Mouse (Mus musculus) gonadal fat pad, adult 2 months (tissue): ENCODE results near the gene Ssc5d. TPM values are rescaled to one million over a fixed set of nuclear protein-coding genes. Genes with fewer than 3 reads are reported as not detected.

ENCODE experiments used
- DNase-seq: peaks from one replicate; pipeline ENCODE4 v3.0.0-alpha.2; 2012; ENCODE audit warnings: low read depth
- polyA plus RNA-seq: library from polyadenylated mRNA; depleted of rRNA; stranded (reverse); fragments of >200 nt; gene quantifications from 2 replicates; pipeline ENCODE4 v1.2.3, GENCODE M21; 2012; rRNA removed

The Ssc5d gene
- polyA plus RNA-seq, 1 experiment, result 8.5 TPM

GRCm38 (mm10) chr7:4948386-4948785 is 22.8 kb downstream of the Ssc5d start:
- no peak for DNase-seq

GRCm38 (mm10) chr7:4950561-4951342 is 25.2 kb downstream of the Ssc5d start:
- no peak for DNase-seq

- DNase-seq, result no peak
These were observed 28.3 kb downstream of the Ssc5d start for GRCm38 (mm10) chr7:4953815-4954445.

GRCm38 (mm10) chr7:4957361-4957760 is 31.8 kb downstream of the Ssc5d start:
- no peak for DNase-seq

GRCm38 (mm10) chr7:4963527-4963926 is 37.9 kb downstream of the Ssc5d start:
- no peak for DNase-seq

GRCm38 (mm10) chr7:4964272-4964671 is 38.7 kb downstream of the Ssc5d start, which contains the start of gene Sbk2:
Gene Sbk2 (minus strand): TSS chr7:4964406.
- DNase-seq, result no peak

- DNase-seq, result no peak
These were observed 39.4 kb downstream of the Ssc5d start for GRCm38 (mm10) chr7:4964988-4965387.

- no peak for DNase-seq
These were observed 45.5 kb downstream of the Ssc5d start, which contains the start of gene Sbk3 for GRCm38 (mm10) chr7:4971068-4971467. Gene Sbk3 (minus strand): TSS chr7:4971168.

GRCm38 (mm10) chr7:4971710-4972109 is 46.1 kb downstream of the Ssc5d start:
- no peak for DNase-seq

- no peak for DNase-seq
These were observed 46.9 kb downstream of the Ssc5d start for GRCm38 (mm10) chr7:4972321-4973047.

- DNase-seq, result no peak
These were observed 49.9 kb downstream of the Ssc5d start for GRCm38 (mm10) chr7:4975455-4975854.

GRCm38 (mm10) chr7:4976832-4977231 is 51.2 kb downstream of the Ssc5d start:
- DNase-seq, result no peak

- no peak for DNase-seq
These were observed 62.7 kb downstream of the Ssc5d start for GRCm38 (mm10) chr7:4988250-4988649.

- DNase-seq, result no peak
These were observed 67.9 kb downstream of the Ssc5d start for GRCm38 (mm10) chr7:4993347-4993998.

- DNase-seq, result no peak
These were observed 68.6 kb downstream of the Ssc5d start for GRCm38 (mm10) chr7:4993999-4994788.

Other genes starting within 250 kb of the Ssc5d start
- 28.9 and 31.8 TPM in 2 replicates for gene Hspbp1, start 240.7 kb upstream of the Ssc5d start, polyA plus RNA-seq
- gene Brsk1, start 235.2 kb upstream of the Ssc5d start, polyA plus RNA-seq, result 3.3 TPM in 2 replicates
- 0.89 and 1.2 TPM in 2 replicates for gene Tmem150b, start 200.5 kb upstream of the Ssc5d start, polyA plus RNA-seq
- 71.4 and 75.9 TPM in 2 replicates for gene Kmt5c, start 185.7 kb upstream of the Ssc5d start, polyA plus RNA-seq
- gene Cox6b2, start 172.7 kb upstream of the Ssc5d start, polyA plus RNA-seq, result 36.7 and 37.2 TPM in 2 replicates
- 0.26 and 0.80 TPM in 2 replicates for gene Fam71e2, start 154.5 kb upstream of the Ssc5d start, polyA plus RNA-seq
- 0.34 and 0.55 TPM in 2 replicates for gene Il11, start 142.9 kb upstream of the Ssc5d start, polyA plus RNA-seq
- gene Tmem190, start 142.8 kb upstream of the Ssc5d start, polyA plus RNA-seq, result 0.54 and 1.2 TPM in 2 replicates
- 26.4 and 45.7 TPM in 2 replicates for gene Tmem238, start 136.1 kb upstream of the Ssc5d start, polyA plus RNA-seq
- 262 and 263 TPM in 2 replicates for gene Rpl28, start 132.9 kb upstream of the Ssc5d start, polyA plus RNA-seq
- gene Ube2s, start 113.2 kb upstream of the Ssc5d start, polyA plus RNA-seq, result 229 and 251 TPM in 2 replicates
- gene Shisa7, start 81.1 kb upstream of the Ssc5d start, polyA plus RNA-seq, result 1.2 and 2.3 TPM in 2 replicates
- gene Isoc2b, start 55.5 kb upstream of the Ssc5d start, polyA plus RNA-seq, result 34.9 and 45.7 TPM in 2 replicates
- 26.4 and 35.4 TPM in 2 replicates for gene Isoc2a, start 48.6 kb upstream of the Ssc5d start, polyA plus RNA-seq
- 0.09 TPM in 1 of 2 replicates, not detected in the other for gene Gm36210, start 19.3 kb upstream of the Ssc5d start, polyA plus RNA-seq
- gene Zfp628, start 10.6 kb upstream of the Ssc5d start, polyA plus RNA-seq, result 6.9 and 10.2 TPM in 2 replicates
- gene Nat14, start 3.8 kb upstream of the Ssc5d start, polyA plus RNA-seq, result 3.6 TPM in 2 replicates
- 0.89 and 1.9 TPM in 2 replicates for gene Sbk2, start 38.6 kb downstream of the Ssc5d start, polyA plus RNA-seq
- gene Sbk3, start 45.4 kb downstream of the Ssc5d start, polyA plus RNA-seq, result 0.12 and 0.20 TPM in 2 replicates
- gene Zfp579, start 70.4 kb downstream of the Ssc5d start, polyA plus RNA-seq, result 37.0 and 39.8 TPM in 2 replicates
- 24.1 and 28.6 TPM in 2 replicates for gene Zfp524, start 88.6 kb downstream of the Ssc5d start, polyA plus RNA-seq
- 25.6 and 26.5 TPM in 2 replicates for gene Fiz1, start 88.9 kb downstream of the Ssc5d start, polyA plus RNA-seq
- gene Gm44973, start 89.7 kb downstream of the Ssc5d start, polyA plus RNA-seq, result 0.18 TPM in 1 of 2 replicates, not detected in the other
- gene Zfp865, start 94.6 kb downstream of the Ssc5d start, polyA plus RNA-seq, result 26.7 and 29.1 TPM in 2 replicates
- 5.8 and 7.8 TPM in 2 replicates for gene Ccdc106, start 94.8 kb downstream of the Ssc5d start, polyA plus RNA-seq
- gene 4632433K11Rik, start 108.3 kb downstream of the Ssc5d start, polyA plus RNA-seq, result not detected in 2 replicates
- gene Zfp784, start 112.7 kb downstream of the Ssc5d start, polyA plus RNA-seq, result 5.5 and 6.4 TPM in 2 replicates
- 15.5 and 17.9 TPM in 2 replicates for gene Zfp580, start 125.8 kb downstream of the Ssc5d start, polyA plus RNA-seq
- gene U2af2, start 136.4 kb downstream of the Ssc5d start, polyA plus RNA-seq, result 163 and 192 TPM in 2 replicates
- gene Epn1, start 154.4 kb downstream of the Ssc5d start, polyA plus RNA-seq, result 142 and 162 TPM in 2 replicates
- not detected in 2 replicates for gene Rfpl4, start 191.2 kb downstream of the Ssc5d start, polyA plus RNA-seq
- gene Rasl2-9, start 200.2 kb downstream of the Ssc5d start, polyA plus RNA-seq, result 1.3 and 1.5 TPM in 2 replicates
- not detected in 2 replicates for gene Vmn1r55, start 223.9 kb downstream of the Ssc5d start, polyA plus RNA-seq